Mouse (Mus musculus): Measurements from ENCODE around the gene Fxyd3. TPM values are rescaled to one million over a fixed set of nuclear protein-coding genes. Genes with fewer than 3 reads are reported as not detected.

Gene Fxyd3
- polyA plus RNA-seq, 1 experiment from 2014 or later, result not detected

Small RNAs within 50 kb of the gene (microRNA-seq; reads per million reads assigned to microRNA genes)
- not detected for gene Mir7050

Other genes starting within 250 kb of the Fxyd3 start
- not detected in 2 replicates for gene Ffar3, start 220.5 kb downstream of the Fxyd3 start, polyA plus RNA-seq (2014; fragmentation: Nextera tagmentation; extraction: Ambion mirVana)
- gene Ffar1, start 215.1 kb downstream of the Fxyd3 start, polyA plus RNA-seq (2014; fragmentation: Nextera tagmentation; extraction: Ambion mirVana), result not detected in 2 replicates
- gene Cd22, start 196.4 kb downstream of the Fxyd3 start, polyA plus RNA-seq (2014; fragmentation: Nextera tagmentation; extraction: Ambion mirVana), result not detected in 2 replicates
- 2.4 and 2.5 TPM in 2 replicates for gene Mag, start 161.8 kb downstream of the Fxyd3 start, polyA plus RNA-seq (2014; fragmentation: Nextera tagmentation; extraction: Ambion mirVana)
- not detected in 2 replicates for gene Hamp2, start 152.0 kb downstream of the Fxyd3 start, polyA plus RNA-seq (2014; fragmentation: Nextera tagmentation; extraction: Ambion mirVana)
- gene Hamp, start 132.7 kb downstream of the Fxyd3 start, polyA plus RNA-seq (2014; fragmentation: Nextera tagmentation; extraction: Ambion mirVana), result not detected in 2 replicates
- gene Usf2, start 119.9 kb downstream of the Fxyd3 start, polyA plus RNA-seq (2014; fragmentation: Nextera tagmentation; extraction: Ambion mirVana), result 28.2 and 28.9 TPM in 2 replicates
- 10.2 and 15.3 TPM in 2 replicates for gene Lsr, start 103.2 kb downstream of the Fxyd3 start, polyA plus RNA-seq (2014; fragmentation: Nextera tagmentation; extraction: Ambion mirVana)
- 0.40 and 0.44 TPM in 2 replicates for gene Fam187b, start 102.9 kb downstream of the Fxyd3 start, polyA plus RNA-seq (2014; fragmentation: Nextera tagmentation; extraction: Ambion mirVana)
- 7.8 and 12.9 TPM in 2 replicates for gene Fxyd5, start 34.2 kb downstream of the Fxyd3 start, polyA plus RNA-seq (2014; fragmentation: Nextera tagmentation; extraction: Ambion mirVana)
- 252 and 299 TPM in 2 replicates for gene Fxyd7, start 25.2 kb downstream of the Fxyd3 start, polyA plus RNA-seq (2014; fragmentation: Nextera tagmentation; extraction: Ambion mirVana)
- gene Fxyd1, start 19.5 kb downstream of the Fxyd3 start, polyA plus RNA-seq (2014; fragmentation: Nextera tagmentation; extraction: Ambion mirVana), result 9.6 and 22.9 TPM in 2 replicates
- 1.1 TPM in 1 of 2 replicates, not detected in the other for gene Lgi4, start 17.4 kb downstream of the Fxyd3 start, polyA plus RNA-seq (2014; fragmentation: Nextera tagmentation; extraction: Ambion mirVana)
- 0.67 TPM in 1 of 2 replicates, not detected in the other for gene Hpn, start 38.6 kb upstream of the Fxyd3 start, polyA plus RNA-seq (2014; fragmentation: Nextera tagmentation; extraction: Ambion mirVana)
- 12.0 and 17.6 TPM in 2 replicates for gene Scn1b, start 50.3 kb upstream of the Fxyd3 start, polyA plus RNA-seq (2014; fragmentation: Nextera tagmentation; extraction: Ambion mirVana)
- gene Gramd1a, start 79.2 kb upstream of the Fxyd3 start, polyA plus RNA-seq (2014; fragmentation: Nextera tagmentation; extraction: Ambion mirVana), result 180 and 208 TPM in 2 replicates
- not detected in 2 replicates for gene Scgb2b2, start 213.8 kb upstream of the Fxyd3 start, polyA plus RNA-seq (2014; fragmentation: Nextera tagmentation; extraction: Ambion mirVana)
- not detected in 2 replicates for gene Scgb1b2, start 215.1 kb upstream of the Fxyd3 start, polyA plus RNA-seq (2014; fragmentation: Nextera tagmentation; extraction: Ambion mirVana)

Data from neural tube, embryonic 14.5 days (tissue).